Mouse (Mus musculus) hindbrain, embryonic 10.5 days (tissue): ENCODE measurements around the gene Snf8. TPM values are rescaled to one million over a fixed set of nuclear protein-coding genes. Genes with fewer than 3 reads are reported as not detected.

ENCODE experiments used
- DNase-seq: peaks from one replicate; pipeline ENCODE4 v3.0.0-alpha.2; 2017; ENCODE audit warnings: low spot score
- H3K27ac ChIP-seq: fragments of 300-500 bp; sonication (generic); 2 replicates; pipeline ENCODE4 v1.5.1; 2016; ENCODE audit warnings: mild to moderate bottlenecking, moderate library complexity
- H3K27me3 ChIP-seq: fragments of 300-500 bp; sonication (generic); 2 replicates; pipeline ENCODE4 v1.6.1; 2016; ENCODE audit warnings: mild to moderate bottlenecking; ENCODE audit not compliant: poor library complexity, insufficient read depth, severe bottlenecking
- H3K36me3 ChIP-seq: fragments of 300-500 bp; sonication (generic); 2 replicates; pipeline ENCODE4 v1.6.1; 2016; ENCODE audit warnings: mild to moderate bottlenecking, moderate library complexity
- H3K4me1 ChIP-seq: fragments of 300-500 bp; sonication (generic); replicated peaks from 2 replicates; pipeline ENCODE4 v1.6.1; 2016; ENCODE audit warnings: mild to moderate bottlenecking
- H3K4me3 ChIP-seq: fragments of 300-500 bp; sonication (generic); 2 replicates; pipeline ENCODE4 v1.5.1; 2016; ENCODE audit warnings: mild to moderate bottlenecking, moderate library complexity
- H3K9me3 ChIP-seq: fragments of 300-500 bp; sonication (generic); 2 replicates; pipeline ENCODE4 v1.6.1; 2016; ENCODE audit warnings: mild to moderate bottlenecking, moderate library complexity
- WGBS: fragments of 180-500 bp; shearing (Covaris S2); methylation state at CpG from one replicate; pipeline ENCODE4 v1.1.7; 2016; 5-methylcytosine and 5-hydroxymethylcytosine counted together
- polyA plus RNA-seq: library from polyadenylated mRNA; unstranded; fragments of >200 nt; fragmentation: Nextera tagmentation; extraction: Ambion mirVana; gene quantifications from 2 replicates; pipeline ENCODE4 v1.2.1, GENCODE M21; 2016

The Snf8 gene
- polyA plus RNA-seq, 1 experiment from 2014 or later = 126 TPM

GRCm38 (mm10) chr11:96035133-96035532, 448 bp downstream of the Snf8 start:
- peak overlapping the region; percentile 77 for H3K4me3 ChIP-seq

GRCm38 (mm10) chr11:96037499-96037898, 2.8 kb downstream of the Snf8 start:
- Histone ChIP-seq H3K36me3 (peaks cover 49% of the 10 kb centered on the region), H3K4me1 (peaks cover 23% of the 10 kb centered on the region), H3K27me3 (no peaks in the 10 kb centered on the region), H3K27ac (no peak overlapping the region), H3K4me3 (no peak overlapping the region), H3K9me3 (no peaks in the 10 kb centered on the region)
- 92% methylated on average over 5 of the region's 5 CpGs for WGBS
- DNase-seq = no peak

More at GRCm38 (mm10) chr11:96035133-96035532, 448 bp downstream of the Snf8 start:
- Histone ChIP-seq H3K4me1 (peaks cover 23% of the 10 kb centered on the region), H3K36me3 (peaks cover 30% of the 10 kb centered on the region), H3K9me3 (no peaks in the 10 kb centered on the region), H3K27ac (peak overlapping the region; percentile 89), H3K27me3 (no peaks in the 10 kb centered on the region)
- WGBS = 12% methylated on average over 6 of the region's 6 CpGs
- no peak for DNase-seq

DNA sequence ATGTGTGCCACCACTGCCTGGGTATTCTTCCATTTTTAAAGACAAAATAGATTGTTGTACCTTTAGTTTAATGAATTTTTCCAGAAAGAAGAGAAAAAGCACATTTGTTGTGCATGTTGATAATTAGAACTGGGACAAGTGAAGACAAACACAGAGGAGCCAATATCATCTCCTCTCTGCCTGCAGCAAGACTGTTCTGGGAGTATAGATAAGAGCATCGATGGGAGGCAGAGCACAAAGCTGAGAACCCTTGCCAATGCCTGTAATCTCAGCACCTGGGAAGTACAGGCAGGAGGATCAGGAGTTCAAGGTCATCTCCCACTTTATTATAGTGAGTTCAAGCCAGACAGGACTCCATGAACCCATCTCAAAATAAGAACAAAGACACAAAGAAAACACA, 3.9 kb downstream of the Snf8 start:
- Histone ChIP-seq H3K4me1 (peaks cover 23% of the 10 kb centered on the region), H3K27me3 (no peaks in the 10 kb centered on the region), H3K27ac (no peak overlapping the region), H3K9me3 (no peaks in the 10 kb centered on the region), H3K4me3 (no peak overlapping the region), H3K36me3 (peaks cover 59% of the 10 kb centered on the region)
- 92% methylated on average over 1 of the region's 1 CpGs for WGBS
- no peak for DNase-seq

DNA sequence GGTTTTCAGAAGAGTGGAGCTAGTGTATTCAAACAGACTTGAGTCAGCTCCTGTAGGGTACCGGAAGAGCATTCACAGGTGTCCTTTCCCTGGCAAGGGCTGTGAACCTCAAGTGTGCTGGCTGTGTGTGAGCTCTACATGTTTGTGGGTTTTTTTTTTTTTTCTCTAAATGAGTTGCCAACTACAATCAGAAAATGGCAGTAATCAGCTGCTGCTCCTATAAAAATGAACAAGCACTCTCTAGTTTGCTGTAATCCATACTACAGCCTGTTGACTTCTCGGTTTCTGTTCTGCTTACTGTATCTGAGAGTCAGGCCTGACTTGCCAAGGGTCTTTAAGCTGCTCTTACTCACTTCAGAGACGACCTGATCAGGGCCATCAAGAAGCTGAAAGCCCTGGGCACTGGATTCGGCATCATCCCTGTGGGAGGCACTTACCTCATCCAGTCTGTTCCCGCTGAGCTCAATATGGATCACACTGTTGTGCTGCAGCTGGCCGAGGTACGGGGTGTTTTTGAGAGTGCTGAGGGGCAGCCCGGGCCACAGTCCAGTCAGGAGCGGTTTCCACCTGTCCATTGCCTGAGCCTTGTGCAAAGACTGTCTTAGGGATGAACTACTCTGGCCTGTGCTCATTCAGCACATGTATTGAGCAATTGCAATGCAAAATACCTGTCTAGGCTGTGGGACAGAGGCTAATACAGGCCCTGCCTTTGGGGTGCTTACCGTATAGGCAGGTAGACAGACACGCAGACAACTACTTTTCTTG, 10.3 kb downstream of the Snf8 start:
- 89% methylated on average over 11 of the region's 11 CpGs for WGBS
- H3K36me3 ChIP-seq = peaks cover 85% of the 10 kb centered on the region
- H3K4me3 ChIP-seq = no peak overlapping the region
- no peaks in the 10 kb centered on the region for H3K27me3 ChIP-seq
- H3K4me1 ChIP-seq = no peaks in the 10 kb centered on the region
- H3K9me3 ChIP-seq = no peaks in the 10 kb centered on the region
- DNase-seq = no peak
- no peak overlapping the region for H3K27ac ChIP-seq

- no peaks in the 10 kb centered on the region for H3K9me3 ChIP-seq
- H3K36me3 ChIP-seq = peaks cover 88% of the 10 kb centered on the region
- no peak overlapping the region for H3K4me3 ChIP-seq
- no peaks in the 10 kb centered on the region for H3K4me1 ChIP-seq
- no peaks in the 10 kb centered on the region for H3K27me3 ChIP-seq
- DNase-seq = no peak
- 87% methylated on average over 8 of the region's 8 CpGs for WGBS
- no peak overlapping the region for H3K27ac ChIP-seq
These were observed 11.3 kb downstream of the Snf8 start for GRCm38 (mm10) chr11:96046028-96046427.

DNA sequence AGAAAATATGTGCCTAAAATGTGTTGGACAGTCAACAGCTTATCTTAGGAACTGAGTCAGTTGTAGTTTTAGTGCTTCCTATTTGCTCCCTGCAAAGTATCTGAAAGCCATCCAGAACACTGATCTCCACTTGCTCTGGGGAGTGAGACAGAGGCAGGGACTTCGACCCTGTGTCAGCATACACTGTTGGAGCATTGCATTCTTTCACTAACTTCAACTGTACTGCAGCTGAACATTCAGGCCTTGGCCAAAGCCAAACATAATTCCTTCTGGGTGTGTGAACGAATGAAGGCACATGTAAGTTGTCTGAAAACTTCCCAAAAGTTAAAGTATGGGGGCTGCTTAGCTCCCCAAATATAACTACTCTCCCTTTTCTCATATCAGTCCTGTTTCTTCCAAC, 12.1 kb downstream of the Snf8 start:
- no peaks in the 10 kb centered on the region for H3K4me1 ChIP-seq
- no peaks in the 10 kb centered on the region for H3K9me3 ChIP-seq
- no peak for DNase-seq
- no peak overlapping the region for H3K27ac ChIP-seq
- H3K4me3 ChIP-seq = no peak overlapping the region
- WGBS = 90% methylated on average over 2 of the region's 2 CpGs
- H3K36me3 ChIP-seq = peaks cover 90% of the 10 kb centered on the region
- no peaks in the 10 kb centered on the region for H3K27me3 ChIP-seq

DNA sequence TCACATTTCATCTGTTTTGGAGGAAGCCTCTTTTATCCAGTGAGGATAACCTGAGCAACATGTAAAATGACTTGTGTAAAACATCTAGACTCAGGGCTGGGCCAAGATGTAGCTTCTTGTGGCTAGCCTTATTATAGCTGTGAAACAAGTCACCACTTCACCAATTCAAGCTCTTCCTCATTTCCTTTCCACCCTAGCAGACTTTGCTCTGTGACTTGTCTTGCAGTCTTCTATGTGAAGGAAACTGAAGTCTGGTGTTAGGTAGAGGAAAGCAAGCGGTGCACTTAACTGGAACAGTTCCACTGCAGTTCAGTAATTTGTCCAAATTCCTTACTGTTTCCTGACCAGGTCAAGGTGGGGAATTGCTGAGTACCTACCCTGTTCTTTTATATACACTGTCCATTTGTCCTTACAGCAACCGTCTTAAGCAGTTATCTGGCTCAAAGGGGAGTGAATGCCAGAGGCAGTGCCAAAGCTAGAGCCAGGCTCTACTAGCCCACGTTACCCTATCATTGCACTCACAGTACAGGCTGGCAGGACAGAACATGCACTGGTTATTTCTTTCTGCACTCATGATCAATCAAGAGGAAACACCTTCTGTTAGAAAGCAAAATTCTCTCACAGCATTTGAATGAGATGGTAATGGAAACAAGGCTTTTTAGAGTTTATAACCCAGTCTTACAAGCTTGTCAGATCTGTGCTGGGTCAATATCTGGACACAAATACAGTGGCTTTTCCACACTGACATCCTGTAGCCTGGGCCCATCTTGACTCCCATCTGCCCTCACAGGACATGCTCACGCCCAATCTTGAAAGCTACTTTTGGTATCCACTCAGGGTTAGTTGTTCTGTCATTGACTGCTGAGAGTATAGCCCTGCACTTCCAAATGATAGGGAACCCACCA, 13.0 kb downstream of the Snf8 start:
- Histone ChIP-seq H3K9me3 (no peaks in the 10 kb centered on the region), H3K27ac (no peak overlapping the region), H3K4me3 (no peak overlapping the region), H3K4me1 (no peaks in the 10 kb centered on the region), H3K27me3 (no peaks in the 10 kb centered on the region), H3K36me3 (peaks cover 91% of the 10 kb centered on the region)
- DNase-seq = no peak
- 89% methylated on average over 4 of the region's 4 CpGs for WGBS

GRCm38 (mm10) chr11:96049939-96050338, 15.3 kb downstream of the Snf8 start:
- no peak overlapping the region for H3K4me3 ChIP-seq
- DNase-seq = no peak
- no peaks in the 10 kb centered on the region for H3K9me3 ChIP-seq
- WGBS = 80% methylated on average over 4 of the region's 4 CpGs
- H3K27ac ChIP-seq = no peak overlapping the region
- peaks cover 94% of the 10 kb centered on the region for H3K36me3 ChIP-seq
- no peaks in the 10 kb centered on the region for H3K27me3 ChIP-seq
- no peaks in the 10 kb centered on the region for H3K4me1 ChIP-seq

- Histone ChIP-seq H3K4me3 (no peak overlapping the region), H3K36me3 (peaks cover 97% of the 10 kb centered on the region), H3K9me3 (no peaks in the 10 kb centered on the region), H3K4me1 (no peaks in the 10 kb centered on the region), H3K27me3 (no peaks in the 10 kb centered on the region), H3K27ac (no peak overlapping the region)
- DNase-seq = no peak
- WGBS = 94% methylated on average over 3 of the region's 3 CpGs
These were observed 16.2 kb downstream of the Snf8 start for GRCm38 (mm10) chr11:96050854-96051253.

- 94% methylated on average over 4 of the region's 4 CpGs for WGBS
- Histone ChIP-seq H3K9me3 (no peaks in the 10 kb centered on the region), H3K36me3 (peaks cover 97% of the 10 kb centered on the region), H3K4me1 (peaks cover 11% of the 10 kb centered on the region), H3K27ac (no peak overlapping the region), H3K4me3 (no peak overlapping the region), H3K27me3 (no peaks in the 10 kb centered on the region)
- no peak for DNase-seq
These were observed 23.6 kb downstream of the Snf8 start for GRCm38 (mm10) chr11:96058309-96058708.

DNA sequence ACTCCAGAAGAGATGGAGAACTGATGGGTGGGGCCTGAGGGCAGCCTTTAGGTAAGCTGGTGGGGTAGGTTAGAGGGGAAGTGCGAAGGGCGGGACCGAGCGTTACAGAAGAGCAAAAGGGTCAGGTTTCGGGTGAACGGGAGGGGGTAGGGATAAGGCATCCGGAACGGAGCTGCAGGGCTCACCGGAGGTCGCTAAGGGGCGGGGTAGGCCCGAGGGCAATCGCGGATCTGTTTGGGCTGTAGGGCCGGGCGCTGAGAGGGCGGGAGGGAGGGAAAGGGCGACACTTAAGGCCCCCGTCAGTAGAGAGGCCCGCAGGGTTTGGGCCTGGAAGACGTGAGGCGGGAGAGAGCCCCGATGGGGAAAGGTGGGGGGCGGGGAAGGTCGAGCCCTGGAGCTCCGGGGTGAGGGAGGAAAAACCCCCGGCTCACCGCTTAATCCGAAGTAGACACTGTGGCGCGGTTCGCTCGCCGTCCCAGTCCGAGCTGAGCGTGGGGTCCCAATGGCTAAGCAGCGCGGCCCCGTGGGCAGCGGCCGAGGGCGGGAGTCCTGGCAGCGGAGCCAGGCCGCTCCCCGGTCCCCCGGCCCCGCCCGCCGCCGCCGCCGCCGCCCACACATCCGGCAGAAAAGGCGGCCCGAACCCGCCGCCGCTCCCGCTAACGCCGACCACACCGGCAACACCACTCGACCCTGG, 30.0 kb downstream of the Snf8 start:
- peak; percentile 56 for DNase-seq

GRCm38 (mm10) chr11:96065215-96065911, 30.7 kb downstream of the Snf8 start, which contains the start of gene Ube2z:
Gene Ube2z, minus strand, starts transcription at chr11:96065388.
- Histone ChIP-seq H3K4me1 (peaks cover 28% of the 10 kb centered on the region), H3K36me3 (peaks cover 37% of the 10 kb centered on the region), H3K27ac (peak within 1 kb of the TSS; percentile 97), H3K4me3 (peak within 1 kb of the TSS; percentile 97), H3K27me3 (no peaks in the 10 kb centered on the region), H3K9me3 (no peaks in the 10 kb centered on the region)
- WGBS = 5% methylated on average over 50 of the region's 50 CpGs
- peak; percentile 96 for DNase-seq

More for the DNA sequence above, 30.0 kb downstream of the Snf8 start:
- peaks cover 28% of the 10 kb centered on the region for H3K4me1 ChIP-seq
- peak overlapping the region; percentile 97 for H3K27ac ChIP-seq
- H3K36me3 ChIP-seq = peaks cover 37% of the 10 kb centered on the region
- H3K4me3 ChIP-seq = peak overlapping the region; percentile 97
- no peaks in the 10 kb centered on the region for H3K27me3 ChIP-seq
- no peaks in the 10 kb centered on the region for H3K9me3 ChIP-seq
- under 1% methylated on average over 63 of the region's 64 CpGs for WGBS
